Mouse (Mus musculus) testis, adult 2 months (tissue): ENCODE measurements around the gene Gm5134.

Experiments
- CTCF ChIP-seq: fragments of 200-500 bp; IDR thresholded peaks from 2 replicates; pipeline ENCODE4 v1.5.1; 2012; ENCODE audit warnings: low read depth, mild to moderate bottlenecking, inconsistent platforms, low read length, moderate library complexity; ENCODE audit not compliant: control insufficient read depth, insufficient read depth, insufficient replicate concordance
- POLR2A ChIP-seq: fragments of 200-500 bp; IDR thresholded peaks from 2 replicates; pipeline ENCODE4 v1.6.1; 2012; ENCODE audit warnings: low read depth, mild to moderate bottlenecking, inconsistent platforms, low read length, moderate library complexity; ENCODE audit not compliant: control insufficient read depth

- peak; percentile 11; the same call in 1 of the 2 replicates for TF ChIP-seq CTCF
- TF ChIP-seq POLR2A, result no peak
These were observed 2.8 kb upstream of the Gm5134 start for GRCm38 (mm10) chr10:75951424-75952050.
